Mouse (Mus musculus): Measurements from ENCODE around the gene Gm17651. TPM values are rescaled to one million over a fixed set of nuclear protein-coding genes. Genes with fewer than 3 reads are reported as not detected.

The Gm17651 gene
- total RNA-seq, 2 experiments from 2014 or later = not detected

- peak; percentile 69 to 87 for DNase-seq (ENCODE audit: low spot score in 2 of 2)
These were observed 6.3 kb upstream of the Gm17651 start for GRCm38 (mm10) chr3:97680631-97681320.

GRCm38 (mm10) chr3:97678416-97678815 lies 3.9 kb upstream of the Gm17651 start:
- no peak for DNase-seq (ENCODE audit: low spot score in 2 of 2)

GRCm38 (mm10) chr3:97676126-97676525 lies 1.6 kb upstream of the Gm17651 start:
- no peak for DNase-seq (ENCODE audit: low spot score in 2 of 2)

- no peak for DNase-seq (ENCODE audit: low spot score in 2 of 2)
These were observed 7.3 kb downstream of the Gm17651 start for GRCm38 (mm10) chr3:97667093-97667675.

- no peak for DNase-seq (ENCODE audit: low spot score in 2 of 2)
These were observed 8.3 kb downstream of the Gm17651 start for GRCm38 (mm10) chr3:97666154-97666553.

GRCm38 (mm10) chr3:97665525-97665924 lies 9.0 kb downstream of the Gm17651 start:
- DNase-seq (ENCODE audit: low spot score in 2 of 2) = no peak

- no peak for DNase-seq (ENCODE audit: low spot score in 2 of 2)
These were observed 13.3 kb downstream of the Gm17651 start for GRCm38 (mm10) chr3:97661206-97661605.

GRCm38 (mm10) chr3:97659746-97660145 lies 14.7 kb downstream of the Gm17651 start:
- DNase-seq (ENCODE audit: low spot score in 2 of 2) = peak in 1 of 2 experiments; percentile 38

- peak in 1 of 2 experiments; percentile 38 for DNase-seq (ENCODE audit: low spot score in 2 of 2)
These were observed 15.9 kb downstream of the Gm17651 start for GRCm38 (mm10) chr3:97658426-97659193.

- DNase-seq (ENCODE audit: low spot score in 2 of 2) = peak; percentile 97 to 99
These were observed 16.7 kb downstream of the Gm17651 start, which contains the start of gene Prkab2 for GRCm38 (mm10) chr3:97657655-97658411. TSS of gene Prkab2 (plus strand) at chr3:97658193.

- DNase-seq (ENCODE audit: low spot score in 2 of 2) = no peak
These were observed 19.6 kb downstream of the Gm17651 start for GRCm38 (mm10) chr3:97654901-97655300.

GRCm38 (mm10) chr3:97653781-97654180 lies 20.7 kb downstream of the Gm17651 start:
- no peak for DNase-seq (ENCODE audit: low spot score in 2 of 2)

- no peak for DNase-seq (ENCODE audit: low spot score in 2 of 2)
These were observed 22.9 kb downstream of the Gm17651 start for GRCm38 (mm10) chr3:97651604-97652003.

GRCm38 (mm10) chr3:97649469-97649868 lies 25.0 kb downstream of the Gm17651 start:
- DNase-seq (ENCODE audit: low spot score in 2 of 2) = no peak

GRCm38 (mm10) chr3:97649022-97649421 lies 25.5 kb downstream of the Gm17651 start:
- DNase-seq (ENCODE audit: low spot score in 2 of 2) = no peak

- DNase-seq (ENCODE audit: low spot score in 2 of 2) = no peak
These were observed 26.0 kb downstream of the Gm17651 start for GRCm38 (mm10) chr3:97648518-97648917.

- no peak for DNase-seq (ENCODE audit: low spot score in 2 of 2)
These were observed 32.5 kb downstream of the Gm17651 start for GRCm38 (mm10) chr3:97642001-97642400.

- no peak for DNase-seq (ENCODE audit: low spot score in 2 of 2)
These were observed 33.1 kb downstream of the Gm17651 start for GRCm38 (mm10) chr3:97641396-97641795.

- no peak for DNase-seq (ENCODE audit: low spot score in 2 of 2)
These were observed 40.2 kb downstream of the Gm17651 start for GRCm38 (mm10) chr3:97634288-97634761.

- DNase-seq (ENCODE audit: low spot score in 2 of 2) = no peak
These were observed 41.0 kb downstream of the Gm17651 start for GRCm38 (mm10) chr3:97633456-97633855.

GRCm38 (mm10) chr3:97631258-97631860 lies 43.1 kb downstream of the Gm17651 start:
- no peak for DNase-seq (ENCODE audit: low spot score in 2 of 2)

All from layer of hippocampus, adult 18-20 months (tissue).